Comparison of ENCODE assay signal across 10 mouse cellular contexts in the genomic region with DNA sequence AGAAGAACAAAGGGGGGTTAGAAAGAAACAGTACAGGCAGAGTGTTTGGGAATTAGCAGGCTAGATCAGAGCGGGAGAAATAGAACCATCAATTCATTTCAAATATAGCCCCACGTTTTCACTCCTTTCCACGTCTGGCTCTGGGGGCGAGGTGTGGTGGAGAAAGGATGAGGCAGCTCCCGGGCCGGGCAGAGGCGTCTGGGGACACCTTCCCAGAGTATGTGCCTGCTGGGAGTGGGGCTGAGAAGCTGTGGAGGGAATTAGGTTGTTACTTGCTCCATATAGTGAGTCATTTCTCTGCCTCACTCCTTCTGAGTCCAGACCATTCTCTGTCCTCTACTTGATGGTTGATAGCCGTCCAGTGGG. TPM values are rescaled to one million over a fixed set of nuclear protein-coding genes. Genes with fewer than 3 reads are reported as not detected.
DNase-seq lines count a peak whose midpoint lies in the region; ATAC-seq lines count a peak whose summit lies in the region.
"Had no signal": no experiment of that assay in that cellular context is flagged by ENCODE, and none has a peak within 500 bp of the region (broad histone marks: within the 10 kb centered on the region; RNA-seq: fewer than 3 reads in every experiment).

No protein-coding gene starts in this region.

- H3K36me3 ChIP-seq in heart, embryonic 15.5 days: no peaks in the 10 kb centered on the region
- no peaks in the 10 kb centered on the region for H3K36me3 ChIP-seq in neural tube, embryonic 12.5 days
- H3K36me3 ChIP-seq in intestine, embryonic 15.5 days: no peaks in the 10 kb centered on the region
- H3K36me3 ChIP-seq: limb, embryonic 15.5 days had no signal

- peaks cover 13% of the 10 kb centered on the region for H3K27me3 ChIP-seq in heart, embryonic 15.5 days
- H3K27me3 ChIP-seq in neural tube, embryonic 12.5 days (replicated peaks): peaks cover 22% of the 10 kb centered on the region
- peaks cover 18% of the 10 kb centered on the region for H3K27me3 ChIP-seq in intestine, embryonic 15.5 days (replicated peaks)

- peak overlapping the region; percentile 74 for H3K4me2 ChIP-seq in heart, embryonic 15.5 days
- H3K4me2 ChIP-seq in neural tube, embryonic 12.5 days (replicated peaks): peak overlapping the region; percentile 82
- peak overlapping the region; percentile 97; the same call in 1 of the 2 replicates for H3K4me2 ChIP-seq in intestine, embryonic 15.5 days (replicated peaks)

- peak overlapping the region; percentile 54; the same call in 1 of the 2 replicates for H3K4me3 ChIP-seq in heart, embryonic 15.5 days
- H3K4me3 ChIP-seq in neural tube, embryonic 12.5 days: no peak overlapping the region
- no peak overlapping the region for H3K4me3 ChIP-seq in intestine, embryonic 15.5 days (replicated peaks)

- peaks cover 5% of the 10 kb centered on the region for H3K4me1 ChIP-seq in heart, embryonic 15.5 days (replicated peaks)
- peaks cover 7% of the 10 kb centered on the region; the same call in 1 of the 2 replicates for H3K4me1 ChIP-seq in neural tube, embryonic 12.5 days
- 0 out of 2 replicates have a peak, but pooled peaks cover 4% of the 10 kb centered on the region for H3K4me1 ChIP-seq in intestine, embryonic 15.5 days (replicated peaks)

- no peak overlapping the region for H3K9ac ChIP-seq in heart, embryonic 15.5 days
- H3K9ac ChIP-seq in neural tube, embryonic 12.5 days: no peak overlapping the region
- H3K9ac ChIP-seq in intestine, embryonic 15.5 days: no peak overlapping the region
- H3K9ac ChIP-seq: limb, embryonic 15.5 days had no signal

- DNase-seq in heart, adult 11 months: no peak
- no peak for DNase-seq in neural tube, embryonic 10.5 days (ENCODE audit: extremely low spot score, low spot score)
- DNase-seq in right cerebral cortex, postnatal 25 days: peak; percentile 70
- no peak for DNase-seq in layer of hippocampus, adult 9-10 months (ENCODE audit: low spot score)
- DNase-seq in thymus, postnatal 36 days: no peak
- DNase-seq: cerebellum, adult 9-11 months had no signal

- no peaks in the 10 kb centered on the region for H3K9me3 ChIP-seq in heart, embryonic 15.5 days (replicated peaks)
- H3K9me3 ChIP-seq in neural tube, embryonic 12.5 days: no peaks in the 10 kb centered on the region
- H3K9me3 ChIP-seq in intestine, embryonic 15.5 days: no peaks in the 10 kb centered on the region
- H3K9me3 ChIP-seq: limb, embryonic 15.5 days had no signal

- no peak overlapping the region for H3K27ac ChIP-seq in heart, embryonic 15.5 days
- no peak overlapping the region for H3K27ac ChIP-seq in neural tube, embryonic 12.5 days
- no peak overlapping the region for H3K27ac ChIP-seq in intestine, embryonic 15.5 days
- H3K27ac ChIP-seq: limb, embryonic 15.5 days had no signal

- no peak for ATAC-seq in heart, embryonic 15.5 days (replicated peaks; ENCODE audit: insufficient number of reproducible peaks, insufficient read depth, low FRiP score, low read depth)
- no peak for ATAC-seq in neural tube, embryonic 12.5 days (ENCODE audit: low FRiP score, low read depth)
- no peak for ATAC-seq in intestine, embryonic 15.5 days

- 49% methylated on average over 8 of the region's 8 CpGs for WGBS in heart, embryonic 15.5 days
- 47% methylated on average over 8 of the region's 8 CpGs for WGBS in neural tube, embryonic 12.5 days
- WGBS in intestine, embryonic 15.5 days: 53% methylated on average over 8 of the region's 8 CpGs

RNA-seq across cellular contexts. Expression of gene Dclk3, which starts 0.9 kb away (rescaled TPM):
- polyA plus RNA-seq in heart, embryonic 15.5 days (2015; fragmentation: Nextera tagmentation; extraction: Ambion mirVana): 0.53 and 0.84 TPM in 2 replicates
- 6.7 and 7.6 TPM in 2 replicates for polyA plus RNA-seq in neural tube, embryonic 12.5 days (2016; fragmentation: Nextera tagmentation; extraction: Ambion mirVana)
- polyA plus RNA-seq in intestine, embryonic 15.5 days (2015; fragmentation: Nextera tagmentation; extraction: Ambion mirVana): 0.67 and 0.75 TPM in 2 replicates
